Mouse (Mus musculus): Measurements from ENCODE around the gene Dapk1. TPM values are rescaled to one million over a fixed set of nuclear protein-coding genes. Genes with fewer than 3 reads are reported as not detected.
"Not testable (repeated sequence)": the region's sequence is repeated elsewhere in the genome, so short reads cannot be mapped to it uniquely, and the experiment has no call there.

The Dapk1 gene
- polyA plus RNA-seq, 1 experiment: 21.5 TPM

GRCm38 (mm10) chr13:60603252-60603562 lies 1.5 kb downstream of the Dapk1 start:
- Histone ChIP-seq H3K4me1 (ENCODE audit: control insufficient read depth, insufficient read depth, insufficient read length) (no peaks in the 10 kb centered on the region), H3K4me3 (ENCODE audit: extremely low read depth, insufficient read depth, insufficient read length) (no peak overlapping the region), H3K36me3 (ENCODE audit: control insufficient read depth, insufficient read depth, low read length) (no peaks in the 10 kb centered on the region), H3K27me3 (ENCODE audit: control insufficient read depth, insufficient read depth, low read length) (peaks cover 4% of the 10 kb centered on the region; the same call in 1 of the 2 replicates), H3K27ac (ENCODE audit: insufficient read depth, low read length) (no peak overlapping the region)
- no peak for DNase-seq (ENCODE audit: low read depth in 1 of 2, low spot score in 2 of 2)
- 81% methylated on average over 5 of the region's 5 CpGs for WGBS
- no peak for TF ChIP-seq CTCF (IDR thresholded peaks at IDR 0.05; ENCODE audit: extremely low read depth, insufficient read depth, insufficient read length, insufficient replicate concordance)

GRCm38 (mm10) chr13:60607411-60607810 lies 5.7 kb downstream of the Dapk1 start:
- no peak for DNase-seq (ENCODE audit: low read depth in 1 of 2, low spot score in 2 of 2)
- Histone ChIP-seq H3K4me1 (ENCODE audit: control insufficient read depth, insufficient read depth, insufficient read length) (no peaks in the 10 kb centered on the region; the same call in 1 of the 2 replicates), H3K36me3 (ENCODE audit: control insufficient read depth, insufficient read depth, low read length) (no peaks in the 10 kb centered on the region), H3K27ac (ENCODE audit: insufficient read depth, low read length) (no peak overlapping the region), H3K27me3 (ENCODE audit: control insufficient read depth, insufficient read depth, low read length) (no peaks in the 10 kb centered on the region), H3K4me3 (ENCODE audit: extremely low read depth, insufficient read depth, insufficient read length) (no peak overlapping the region)
- 94% methylated on average over 8 of the region's 8 CpGs for WGBS
- TF ChIP-seq CTCF (IDR thresholded peaks at IDR 0.05; ENCODE audit: extremely low read depth, insufficient read depth, insufficient read length, insufficient replicate concordance) (no peak), POLR2A (IDR thresholded peaks at IDR 0.05; ENCODE audit: low read depth, low read length) (no peak)

- DNase-seq (ENCODE audit: low read depth in 1 of 2, low spot score in 2 of 2): no peak
- Histone ChIP-seq H3K4me3 (ENCODE audit: extremely low read depth, insufficient read depth, insufficient read length) (no peak overlapping the region), H3K27ac (ENCODE audit: insufficient read depth, low read length) (no peak overlapping the region), H3K27me3 (ENCODE audit: control insufficient read depth, insufficient read depth, low read length) (no peaks in the 10 kb centered on the region), H3K4me1 (ENCODE audit: control insufficient read depth, insufficient read depth, insufficient read length) (no peaks in the 10 kb centered on the region; the same call in 1 of the 2 replicates), H3K36me3 (ENCODE audit: control insufficient read depth, insufficient read depth, low read length) (no peaks in the 10 kb centered on the region)
- TF ChIP-seq POLR2A (IDR thresholded peaks at IDR 0.05; ENCODE audit: low read depth, low read length): no peak
- whole genome bisulfite sequencing: 69% methylated on average over 8 of the region's 8 CpGs
Observed at GRCm38 (mm10) chr13:60608411-60609046, 6.8 kb downstream of the Dapk1 start.

GRCm38 (mm10) chr13:60609234-60609633 lies 7.5 kb downstream of the Dapk1 start:
- H3K36me3 ChIP-seq (ENCODE audit: control insufficient read depth, insufficient read depth, low read length): no peaks in the 10 kb centered on the region
- no peaks in the 10 kb centered on the region for H3K27me3 ChIP-seq (ENCODE audit: control insufficient read depth, insufficient read depth, low read length)
- WGBS: 91% methylated on average over 4 of the region's 4 CpGs
- DNase-seq (ENCODE audit: low read depth in 1 of 2, low spot score in 2 of 2): no peak
- no peak overlapping the region for H3K27ac ChIP-seq (ENCODE audit: insufficient read depth, low read length)
- no peak overlapping the region for H3K4me3 ChIP-seq (ENCODE audit: extremely low read depth, insufficient read depth, insufficient read length)
- TF ChIP-seq POLR2A (IDR thresholded peaks at IDR 0.05; ENCODE audit: low read depth, low read length): no peak
- no peak for TF ChIP-seq CTCF (IDR thresholded peaks at IDR 0.05; ENCODE audit: extremely low read depth, insufficient read depth, insufficient read length, insufficient replicate concordance)
- no peaks in the 10 kb centered on the region; the same call in 1 of the 2 replicates for H3K4me1 ChIP-seq (ENCODE audit: control insufficient read depth, insufficient read depth, insufficient read length)

- no peak overlapping the region for H3K27ac ChIP-seq (ENCODE audit: insufficient read depth, low read length)
- no peaks in the 10 kb centered on the region for H3K36me3 ChIP-seq (ENCODE audit: control insufficient read depth, insufficient read depth, low read length)
- no peak for TF ChIP-seq CTCF (IDR thresholded peaks at IDR 0.05; ENCODE audit: extremely low read depth, insufficient read depth, insufficient read length, insufficient replicate concordance)
- no peak for TF ChIP-seq POLR2A (IDR thresholded peaks at IDR 0.05; ENCODE audit: low read depth, low read length)
- H3K4me3 ChIP-seq (ENCODE audit: extremely low read depth, insufficient read depth, insufficient read length): no peak overlapping the region
- DNase-seq (ENCODE audit: low read depth in 1 of 2, low spot score in 2 of 2): no peak
- 79% methylated on average over 6 of the region's 6 CpGs for WGBS
- H3K27me3 ChIP-seq (ENCODE audit: control insufficient read depth, insufficient read depth, low read length): no peaks in the 10 kb centered on the region
- H3K4me1 ChIP-seq (ENCODE audit: control insufficient read depth, insufficient read depth, insufficient read length): no peaks in the 10 kb centered on the region; the same call in 1 of the 2 replicates
Observed at GRCm38 (mm10) chr13:60610558-60610957, 8.8 kb downstream of the Dapk1 start.

GRCm38 (mm10) chr13:60610971-60611370 lies 9.2 kb downstream of the Dapk1 start:
- H3K27me3 ChIP-seq (ENCODE audit: control insufficient read depth, insufficient read depth, low read length); H3K36me3 ChIP-seq (ENCODE audit: control insufficient read depth, insufficient read depth, low read length); H3K4me3 ChIP-seq (ENCODE audit: extremely low read depth, insufficient read depth, insufficient read length); H3K4me1 ChIP-seq (ENCODE audit: control insufficient read depth, insufficient read depth, insufficient read length); H3K27ac ChIP-seq (ENCODE audit: insufficient read depth, low read length); DNase-seq (ENCODE audit: low read depth in 1 of 2, low spot score in 2 of 2): not testable (repeated sequence)
- 78% methylated on average over 6 of the region's 6 CpGs for WGBS

GRCm38 (mm10) chr13:60612160-60612559 lies 10.4 kb downstream of the Dapk1 start:
- Histone ChIP-seq H3K27me3 (ENCODE audit: control insufficient read depth, insufficient read depth, low read length) (no peaks in the 10 kb centered on the region), H3K4me1 (ENCODE audit: control insufficient read depth, insufficient read depth, insufficient read length) (no peaks in the 10 kb centered on the region; the same call in 1 of the 2 replicates), H3K27ac (ENCODE audit: insufficient read depth, low read length) (no peak overlapping the region), H3K36me3 (ENCODE audit: control insufficient read depth, insufficient read depth, low read length) (no peaks in the 10 kb centered on the region), H3K4me3 (ENCODE audit: extremely low read depth, insufficient read depth, insufficient read length) (no peak overlapping the region)
- WGBS: 1% methylated on average over 3 of the region's 3 CpGs
- no peak for DNase-seq (ENCODE audit: low read depth in 1 of 2, low spot score in 2 of 2)
- TF ChIP-seq POLR2A (IDR thresholded peaks at IDR 0.05; ENCODE audit: low read depth, low read length) (no peak), CTCF (IDR thresholded peaks at IDR 0.05; ENCODE audit: extremely low read depth, insufficient read depth, insufficient read length, insufficient replicate concordance) (no peak)

Data from spleen, adult 2 months (tissue).